Mouse (Mus musculus): Measurements from ENCODE around the gene Kctd10. TPM values are rescaled to one million over a fixed set of nuclear protein-coding genes. Genes with fewer than 3 reads are reported as not detected.

Kctd10 gene
- polyA plus RNA-seq, 1 experiment from 2014 or later: 124 TPM

DNA sequence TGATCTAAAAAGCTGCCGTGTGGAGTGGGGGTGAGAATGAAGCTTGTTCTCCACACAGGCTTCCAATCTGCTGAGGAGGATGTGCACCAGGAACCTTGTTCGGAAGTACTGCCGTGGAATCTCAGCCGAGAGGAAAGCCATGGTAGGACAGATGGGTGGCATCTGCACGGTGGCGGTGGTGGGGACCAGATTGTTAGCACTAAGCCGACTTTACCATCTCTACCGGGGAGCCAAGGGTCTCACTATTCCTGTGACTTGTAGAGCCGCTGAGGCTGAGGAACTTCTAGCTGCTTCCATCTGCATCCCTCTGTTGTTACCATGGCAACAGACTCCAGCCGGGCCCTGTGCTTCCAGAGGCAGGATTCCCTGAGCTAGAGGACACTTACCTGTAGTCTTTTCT, 21.5 kb downstream of the Kctd10 start:
- Histone ChIP-seq H3K27ac (ENCODE audit: low read length) (no peak overlapping the region), H3K9ac (replicated peaks; ENCODE audit: low read length) (no peak overlapping the region), H3K4me2 (replicated peaks; ENCODE audit: low read depth, low read length) (no peak overlapping the region), H3K9me3 (ENCODE audit: low read length) (no peaks in the 10 kb centered on the region), H3K27me3 (ENCODE audit: insufficient read depth, low read length) (no peaks in the 10 kb centered on the region), H3K4me3 (ENCODE audit: low read length) (no peak overlapping the region), H3K4me1 (ENCODE audit: insufficient read depth, low read length) (peaks cover 4% of the 10 kb centered on the region; the same call in 1 of the 2 replicates), H3K36me3 (ENCODE audit: insufficient read depth, low read length) (peaks cover 28% of the 10 kb centered on the region; the same call in 1 of the 2 replicates)
- ATAC-seq (ENCODE audit: low FRiP score, low TSS enrichment): no peak
- 77% methylated on average over 10 of the region's 10 CpGs for WGBS

DNA sequence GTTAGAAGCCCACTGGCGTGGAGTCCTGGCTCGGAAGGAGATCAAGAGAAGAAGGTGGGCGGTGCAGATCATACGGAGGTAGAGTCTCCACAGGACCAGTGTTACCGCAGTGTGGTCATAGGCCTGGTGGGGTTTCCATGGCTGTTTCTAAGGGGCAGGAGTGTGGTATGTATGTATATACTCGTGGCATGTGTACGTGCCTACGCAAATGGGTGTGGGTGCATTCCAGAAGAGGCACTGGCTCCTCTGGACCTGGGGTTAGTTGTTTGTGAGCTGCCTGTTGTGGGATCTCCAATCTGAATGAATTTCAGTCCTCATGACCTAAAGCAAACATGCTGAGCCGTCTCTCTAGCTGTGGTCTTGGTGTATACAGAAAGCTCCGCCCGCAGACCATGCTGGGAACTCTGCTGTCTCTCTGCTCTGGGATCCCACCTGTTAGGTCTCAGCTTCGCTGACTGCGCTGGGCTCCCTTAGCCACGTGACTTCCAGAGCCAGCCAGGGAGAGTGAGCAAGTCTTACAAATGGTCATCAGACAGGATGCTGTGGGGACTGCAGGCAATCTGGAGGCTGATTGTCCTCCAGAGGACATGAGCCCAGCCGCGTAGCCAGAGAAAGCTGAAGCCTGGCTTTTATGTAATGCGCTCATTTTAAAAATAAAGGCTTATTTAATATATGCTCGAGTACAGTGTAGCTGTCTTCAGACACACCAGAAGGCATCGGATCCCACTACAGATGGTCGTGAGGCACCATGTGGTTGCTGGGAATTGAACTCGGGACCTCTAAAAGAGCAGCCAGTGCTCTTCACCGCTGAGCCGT, 23.2 kb downstream of the Kctd10 start:
- Histone ChIP-seq H3K4me2 (replicated peaks; ENCODE audit: low read depth, low read length) (peak overlapping the region; percentile 34), H3K27me3 (ENCODE audit: insufficient read depth, low read length) (no peaks in the 10 kb centered on the region), H3K4me1 (ENCODE audit: insufficient read depth, low read length) (peaks cover 4% of the 10 kb centered on the region; the same call in 1 of the 2 replicates), H3K27ac (ENCODE audit: low read length) (peak overlapping the region; percentile 84), H3K9me3 (ENCODE audit: low read length) (no peaks in the 10 kb centered on the region), H3K9ac (replicated peaks; ENCODE audit: low read length) (peak overlapping the region; percentile 59), H3K4me3 (ENCODE audit: low read length) (peak overlapping the region; percentile 19; the same call in 1 of the 2 replicates), H3K36me3 (ENCODE audit: insufficient read depth, low read length) (peaks cover 11% of the 10 kb centered on the region; the same call in 1 of the 2 replicates)
- peak; percentile 60 for ATAC-seq (ENCODE audit: low FRiP score, low TSS enrichment)
- 49% methylated on average over 23 of the region's 23 CpGs for WGBS

DNA sequence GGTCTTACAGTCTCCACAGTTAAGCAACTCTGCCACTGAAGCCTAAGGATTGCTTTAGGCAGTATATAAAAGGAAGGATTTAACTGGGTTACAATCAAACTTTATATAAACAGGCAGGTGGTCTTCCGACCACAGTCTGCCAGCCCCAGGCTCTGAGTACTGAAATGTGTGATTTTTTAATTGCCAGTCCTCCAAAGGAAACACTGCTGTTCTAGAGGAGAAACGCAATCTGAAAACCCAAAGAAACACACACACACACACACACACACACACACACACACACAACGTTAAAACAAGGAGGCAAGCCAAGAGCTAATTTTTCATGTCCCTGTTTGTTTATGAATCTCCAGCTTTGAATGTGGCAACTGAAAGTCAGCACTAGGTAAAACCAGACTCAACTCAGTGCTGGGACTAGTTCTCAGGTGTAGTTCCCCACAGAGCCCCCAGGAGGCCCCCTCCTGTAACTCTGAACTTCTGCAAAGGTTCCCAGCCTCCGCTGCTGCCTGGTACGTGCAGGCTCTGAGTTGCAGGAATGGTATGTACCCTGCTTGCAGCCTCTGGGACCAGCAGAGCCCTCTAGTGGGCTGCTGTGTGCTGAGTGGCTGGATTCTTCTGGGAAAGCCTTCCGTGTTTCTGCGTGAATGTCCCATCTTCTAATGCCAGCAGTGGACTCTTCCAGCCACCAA, 23.9 kb downstream of the Kctd10 start:
- ATAC-seq (ENCODE audit: low FRiP score, low TSS enrichment): peak; percentile 88

DNA sequence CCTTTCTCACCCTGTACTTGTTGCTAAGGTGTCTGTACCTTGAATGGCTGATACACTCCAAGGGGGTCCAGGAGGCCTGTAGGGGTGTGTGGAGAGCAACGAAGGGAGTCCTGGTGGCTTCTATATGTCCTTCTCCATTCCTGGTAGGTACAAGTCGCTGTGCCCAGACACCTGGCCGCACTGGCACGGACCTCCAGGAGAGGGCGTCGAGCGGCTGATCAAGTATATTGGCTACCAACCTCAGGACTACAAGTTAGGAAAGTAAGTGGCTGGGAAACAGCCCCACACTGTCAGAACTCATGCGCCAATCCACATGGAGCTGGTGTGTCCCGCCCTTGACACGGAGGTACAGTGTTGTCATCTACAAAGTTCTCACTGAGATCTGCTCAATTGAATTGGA, 28.8 kb downstream of the Kctd10 start:
- Histone ChIP-seq H3K9ac (replicated peaks; ENCODE audit: low read length) (no peak overlapping the region), H3K4me2 (replicated peaks; ENCODE audit: low read depth, low read length) (no peak overlapping the region), H3K4me3 (ENCODE audit: low read length) (no peak overlapping the region), H3K27ac (ENCODE audit: low read length) (no peak overlapping the region), H3K4me1 (ENCODE audit: insufficient read depth, low read length) (no peaks in the 10 kb centered on the region), H3K27me3 (ENCODE audit: insufficient read depth, low read length) (no peaks in the 10 kb centered on the region), H3K36me3 (ENCODE audit: insufficient read depth, low read length) (no peaks in the 10 kb centered on the region), H3K9me3 (ENCODE audit: low read length) (no peaks in the 10 kb centered on the region)
- ATAC-seq (ENCODE audit: low FRiP score, low TSS enrichment): no peak
- WGBS: 60% methylated on average over 10 of the region's 10 CpGs

More for the DNA sequence above, 23.9 kb downstream of the Kctd10 start:
- H3K4me3 ChIP-seq (ENCODE audit: low read length): peak overlapping the region; percentile 19; the same call in 1 of the 2 replicates
- WGBS: 20% methylated on average over 7 of the region's 7 CpGs
- no peaks in the 10 kb centered on the region for H3K9me3 ChIP-seq (ENCODE audit: low read length)
- H3K27ac ChIP-seq (ENCODE audit: low read length): peak overlapping the region; percentile 84
- peak overlapping the region; percentile 59 for H3K9ac ChIP-seq (replicated peaks; ENCODE audit: low read length)
- H3K4me2 ChIP-seq (replicated peaks; ENCODE audit: low read depth, low read length): peak overlapping the region; percentile 34
- H3K36me3 ChIP-seq (ENCODE audit: insufficient read depth, low read length): 0 out of 2 replicates have a peak, but pooled peaks cover 6% of the 10 kb centered on the region
- peaks cover 4% of the 10 kb centered on the region; the same call in 1 of the 2 replicates for H3K4me1 ChIP-seq (ENCODE audit: insufficient read depth, low read length)
- H3K27me3 ChIP-seq (ENCODE audit: insufficient read depth, low read length): no peaks in the 10 kb centered on the region

DNA sequence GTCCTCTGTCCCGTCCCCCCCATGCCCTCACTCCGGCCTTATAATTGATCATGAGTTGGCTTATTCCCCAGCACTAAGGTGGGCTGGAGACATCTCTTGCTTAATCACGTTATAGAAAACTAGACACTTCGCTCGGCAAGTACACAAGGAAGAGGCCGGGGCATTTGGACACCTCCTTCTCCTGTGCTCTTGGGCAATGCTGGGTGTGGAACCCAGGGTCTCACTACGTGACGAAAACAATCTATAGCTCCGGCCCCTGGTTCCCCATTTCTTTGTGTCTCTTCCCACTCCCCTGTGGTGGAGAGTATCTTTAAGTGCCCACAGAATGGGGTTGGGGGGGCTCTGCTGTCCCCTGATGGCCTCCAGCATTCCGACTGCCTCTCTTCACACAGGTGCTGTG, 33.3 kb downstream of the Kctd10 start:
- no peak for ATAC-seq (ENCODE audit: low FRiP score, low TSS enrichment)
- Histone ChIP-seq H3K4me2 (replicated peaks; ENCODE audit: low read depth, low read length) (no peak overlapping the region), H3K9me3 (ENCODE audit: low read length) (no peaks in the 10 kb centered on the region), H3K4me3 (ENCODE audit: low read length) (no peak overlapping the region), H3K36me3 (ENCODE audit: insufficient read depth, low read length) (no peaks in the 10 kb centered on the region), H3K4me1 (ENCODE audit: insufficient read depth, low read length) (no peaks in the 10 kb centered on the region), H3K9ac (replicated peaks; ENCODE audit: low read length) (no peak overlapping the region), H3K27me3 (ENCODE audit: insufficient read depth, low read length) (no peaks in the 10 kb centered on the region), H3K27ac (ENCODE audit: low read length) (no peak overlapping the region)
- 85% methylated on average over 10 of the region's 10 CpGs for WGBS

DNA sequence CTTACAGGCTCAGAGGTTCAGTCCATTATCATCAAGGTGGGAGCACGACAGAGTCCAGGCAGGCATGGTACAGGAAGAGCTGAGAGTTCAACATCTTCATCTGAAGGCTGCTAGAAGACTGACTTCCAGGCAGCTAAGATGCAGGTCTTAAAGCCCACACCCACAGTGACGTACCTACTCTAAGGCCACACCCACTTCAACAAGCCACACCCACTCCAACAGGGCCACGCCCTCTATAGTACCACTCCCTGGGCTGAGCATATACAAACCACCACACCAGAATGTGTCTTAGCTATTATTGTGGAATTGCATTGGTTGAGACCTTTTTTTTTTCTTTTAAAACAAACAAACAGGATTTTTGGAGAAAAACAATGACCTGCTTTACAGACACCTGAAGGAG, 34.8 kb downstream of the Kctd10 start:
- no peak overlapping the region for H3K27ac ChIP-seq (ENCODE audit: low read length)
- no peaks in the 10 kb centered on the region for H3K9me3 ChIP-seq (ENCODE audit: low read length)
- H3K4me1 ChIP-seq (ENCODE audit: insufficient read depth, low read length): no peaks in the 10 kb centered on the region
- no peak for ATAC-seq (ENCODE audit: low FRiP score, low TSS enrichment)
- no peak overlapping the region for H3K4me3 ChIP-seq (ENCODE audit: low read length)
- 0 out of 2 replicates have a peak, but pooled peaks cover 2% of the 10 kb centered on the region for H3K27me3 ChIP-seq (ENCODE audit: insufficient read depth, low read length)
- H3K9ac ChIP-seq (replicated peaks; ENCODE audit: low read length): no peak overlapping the region
- WGBS: 60% methylated on average over 3 of the region's 3 CpGs
- no peak overlapping the region for H3K4me2 ChIP-seq (replicated peaks; ENCODE audit: low read depth, low read length)
- no peaks in the 10 kb centered on the region for H3K36me3 ChIP-seq (ENCODE audit: insufficient read depth, low read length)

DNA sequence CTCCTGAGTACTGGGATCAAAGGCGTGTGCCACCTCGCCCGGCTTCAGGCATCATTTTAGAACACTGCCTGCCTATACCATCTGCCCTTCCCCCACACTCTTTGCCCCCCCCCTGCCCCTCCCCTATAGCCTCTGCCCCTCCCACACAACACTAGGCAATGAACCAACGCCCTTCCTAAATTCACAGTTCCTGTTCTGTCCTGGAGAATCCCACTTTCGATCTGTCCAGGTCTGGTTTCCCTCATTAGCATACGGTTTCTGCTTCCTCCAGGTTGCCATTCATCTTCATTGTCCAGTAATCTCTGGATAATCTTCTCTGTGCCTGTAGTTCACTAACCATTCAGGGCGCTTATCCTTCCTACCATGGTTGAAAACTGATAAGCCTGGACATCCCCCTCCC, 36.7 kb downstream of the Kctd10 start:
- Histone ChIP-seq H3K4me1 (ENCODE audit: insufficient read depth, low read length) (no peaks in the 10 kb centered on the region), H3K9me3 (ENCODE audit: low read length) (no peaks in the 10 kb centered on the region), H3K9ac (replicated peaks; ENCODE audit: low read length) (no peak overlapping the region), H3K27ac (ENCODE audit: low read length) (no peak overlapping the region), H3K27me3 (ENCODE audit: insufficient read depth, low read length) (0 out of 2 replicates have a peak, but pooled peaks cover 2% of the 10 kb centered on the region), H3K36me3 (ENCODE audit: insufficient read depth, low read length) (no peaks in the 10 kb centered on the region), H3K4me3 (ENCODE audit: low read length) (no peak overlapping the region), H3K4me2 (replicated peaks; ENCODE audit: low read depth, low read length) (no peak overlapping the region)
- no peak for ATAC-seq (ENCODE audit: low FRiP score, low TSS enrichment)
- 76% methylated on average over 7 of the region's 7 CpGs for WGBS

DNA sequence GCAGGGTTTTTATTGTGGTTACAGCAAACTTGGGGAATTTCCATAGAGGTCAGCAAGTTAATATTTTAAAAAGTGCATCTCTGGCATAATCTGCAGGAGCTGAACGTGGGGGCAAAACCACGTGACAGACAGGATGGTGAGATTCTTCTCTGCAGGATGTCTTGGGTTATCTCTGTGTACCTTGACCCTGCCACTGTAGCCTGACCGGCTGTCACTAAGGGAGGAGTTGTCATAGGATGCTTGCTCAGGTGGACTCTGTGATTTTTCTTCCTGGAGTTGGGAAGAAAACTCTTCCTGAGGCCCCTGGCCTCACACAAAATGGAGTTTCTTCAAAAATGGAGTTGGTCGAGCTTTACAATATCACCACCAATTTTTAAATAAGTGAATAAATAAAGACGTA, 37.3 kb downstream of the Kctd10 start:
- 78% methylated on average over 5 of the region's 5 CpGs for WGBS
- Histone ChIP-seq H3K9me3 (ENCODE audit: low read length) (no peaks in the 10 kb centered on the region), H3K9ac (replicated peaks; ENCODE audit: low read length) (no peak overlapping the region), H3K36me3 (ENCODE audit: insufficient read depth, low read length) (no peaks in the 10 kb centered on the region), H3K27ac (ENCODE audit: low read length) (no peak overlapping the region), H3K27me3 (ENCODE audit: insufficient read depth, low read length) (0 out of 2 replicates have a peak, but pooled peaks cover 2% of the 10 kb centered on the region), H3K4me1 (ENCODE audit: insufficient read depth, low read length) (no peaks in the 10 kb centered on the region), H3K4me2 (replicated peaks; ENCODE audit: low read depth, low read length) (no peak overlapping the region), H3K4me3 (ENCODE audit: low read length) (no peak overlapping the region)
- ATAC-seq (ENCODE audit: low FRiP score, low TSS enrichment): no peak

DNA sequence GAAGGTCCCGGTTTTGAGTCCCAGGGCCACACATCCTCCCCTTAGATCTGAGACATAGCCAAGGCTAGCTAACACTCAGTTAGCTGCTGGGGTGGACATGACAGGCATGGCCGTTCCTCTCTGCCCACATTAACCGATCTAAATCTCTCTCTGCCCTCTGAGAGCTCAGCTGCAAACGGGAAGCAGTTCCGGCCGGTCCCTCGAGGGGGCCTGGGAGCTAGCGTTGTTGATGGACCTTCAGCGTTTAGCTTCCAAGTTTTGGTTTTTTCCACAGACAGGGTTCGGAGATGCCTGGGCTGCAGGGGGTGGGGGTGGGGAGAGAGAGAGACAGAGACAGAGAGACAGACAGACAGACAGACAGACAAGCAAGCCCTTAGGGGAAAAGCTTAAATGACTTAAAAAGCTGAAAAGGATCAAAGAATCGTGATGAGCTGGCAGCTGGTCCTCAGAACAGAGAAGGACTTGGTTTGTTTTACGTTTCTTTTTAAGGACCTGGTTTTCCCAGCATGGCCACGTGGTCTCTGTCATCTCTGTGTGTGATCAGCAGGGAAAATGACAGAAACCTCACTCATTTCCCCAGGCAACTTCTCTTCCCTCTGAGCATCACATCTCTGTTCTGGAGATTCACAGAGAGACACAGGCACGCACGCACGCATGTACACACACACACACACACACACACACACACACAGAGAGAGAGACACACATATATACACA, 56.4 kb downstream of the Kctd10 start:
- no peak overlapping the region for H3K4me3 ChIP-seq (ENCODE audit: low read length)
- H3K27ac ChIP-seq (ENCODE audit: low read length): no peak overlapping the region
- WGBS: 23% methylated on average over 16 of the region's 16 CpGs
- no peaks in the 10 kb centered on the region for H3K9me3 ChIP-seq (ENCODE audit: low read length)
- H3K9ac ChIP-seq (replicated peaks; ENCODE audit: low read length): no peak overlapping the region
- no peaks in the 10 kb centered on the region for H3K4me1 ChIP-seq (ENCODE audit: insufficient read depth, low read length)
- H3K27me3 ChIP-seq (ENCODE audit: insufficient read depth, low read length): no peaks in the 10 kb centered on the region; the same call in none of the 2 replicates
- peak overlapping the region; percentile 23; the same call in 1 of the 2 replicates for H3K4me2 ChIP-seq (replicated peaks; ENCODE audit: low read depth, low read length)
- ATAC-seq (ENCODE audit: low FRiP score, low TSS enrichment): peak; percentile 42; the same call in 1 of the 2 replicates
- H3K36me3 ChIP-seq (ENCODE audit: insufficient read depth, low read length): no peaks in the 10 kb centered on the region

Measured in kidney, embryonic 16.5 days (tissue).